Mouse (Mus musculus): ENCODE data around the gene Tamm41.

Gene Tamm41

DNA sequence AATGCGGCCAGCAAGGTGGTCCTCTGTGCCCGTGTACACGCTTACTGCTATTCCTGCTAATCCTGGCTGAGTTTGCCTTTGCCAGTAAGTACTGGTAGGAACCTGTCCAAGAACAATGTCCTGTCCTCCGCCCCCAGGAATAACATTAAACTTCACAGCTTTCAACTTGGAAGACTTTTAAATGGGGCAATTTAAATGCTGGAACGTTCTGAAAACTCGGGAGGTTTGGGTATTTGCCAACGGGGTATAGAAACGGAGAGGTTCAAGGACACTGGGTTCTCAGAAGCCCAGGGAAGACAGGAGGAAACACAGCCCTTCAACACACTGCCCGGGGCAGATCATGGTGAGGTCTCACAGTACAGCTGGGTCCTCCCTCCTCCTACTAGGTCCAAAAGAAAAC lies 14.8 kb downstream of the Tamm41 start:
- DNase-seq: no peak

DNA sequence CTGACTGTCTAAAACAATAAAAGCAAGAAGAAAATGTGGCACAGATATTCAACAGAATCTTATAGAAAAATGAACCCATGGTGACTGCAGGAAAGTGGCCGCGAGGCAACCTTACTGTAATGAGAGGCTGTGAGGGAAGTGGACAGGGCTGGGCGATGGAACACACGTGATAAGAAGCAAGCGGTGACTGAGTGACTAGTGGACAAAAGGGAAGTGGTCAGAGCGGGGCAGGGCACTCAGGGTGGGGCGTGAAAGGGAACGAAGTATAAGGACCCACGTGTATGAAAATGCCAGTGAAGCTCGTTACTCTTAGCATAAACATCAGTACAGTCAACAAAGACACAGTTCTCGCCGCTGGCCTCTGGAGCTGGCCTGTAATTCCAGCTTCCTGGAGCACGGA lies 22.2 kb downstream of the Tamm41 start:
- no peak for DNase-seq

DNA sequence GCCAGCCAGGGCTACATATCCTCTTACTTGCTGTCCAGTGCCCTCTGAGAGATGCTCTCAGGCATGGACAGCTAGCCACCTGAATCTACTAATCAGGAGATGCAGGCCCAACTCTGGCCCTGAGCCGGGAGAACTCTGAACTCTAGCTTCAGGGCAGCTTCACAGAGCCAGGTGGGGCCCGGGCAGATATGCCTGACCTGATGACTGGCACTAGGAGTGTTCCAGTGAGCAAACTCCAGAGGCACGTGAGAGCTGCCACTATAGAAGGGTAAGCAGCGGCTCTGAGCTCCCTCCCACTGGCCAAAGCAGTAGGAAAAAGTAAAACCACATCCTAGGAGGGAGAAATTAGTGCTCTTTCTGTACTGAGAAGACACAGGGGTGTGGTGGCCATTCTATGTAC lies 24.1 kb downstream of the Tamm41 start:
- no peak for DNase-seq

DNA sequence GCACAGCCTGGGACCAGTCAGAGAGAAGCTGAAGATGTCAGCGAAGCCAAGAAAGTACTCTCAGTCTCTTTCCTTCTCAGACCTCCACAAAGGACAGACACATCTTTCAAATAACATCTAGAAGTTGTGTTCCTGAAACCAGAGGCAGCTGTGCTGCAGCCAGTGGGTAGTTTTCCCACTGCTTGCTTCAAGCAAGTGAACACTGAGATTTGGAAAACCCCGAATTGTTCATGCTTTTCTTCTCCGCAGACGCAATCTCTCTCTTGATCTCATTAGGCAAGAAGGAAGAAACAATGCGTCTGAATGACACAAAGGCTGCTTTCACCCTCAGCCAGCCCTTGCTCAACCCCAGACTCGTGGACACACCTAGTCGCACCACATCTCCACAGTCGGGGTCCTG lies 25.9 kb downstream of the Tamm41 start:
- DNase-seq: no peak

DNA sequence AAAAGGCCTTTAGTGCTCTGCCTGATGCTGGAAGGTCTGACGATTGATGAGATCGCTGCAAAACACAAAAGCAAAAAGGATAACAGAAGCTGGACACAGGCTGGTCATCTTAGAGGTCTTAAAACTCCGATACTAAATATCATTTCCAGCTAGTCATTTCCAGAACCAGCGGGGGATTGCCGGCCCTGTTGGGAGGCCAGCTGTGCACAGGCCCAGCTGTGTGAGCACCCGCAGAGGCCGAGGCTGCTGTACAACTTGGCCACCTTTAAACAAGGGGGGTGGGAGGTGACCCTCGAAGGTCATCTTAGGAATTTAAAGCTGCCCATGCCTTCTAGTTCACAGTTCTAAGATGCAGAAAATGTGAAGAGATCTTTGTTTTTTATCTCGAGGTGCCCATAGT lies 26.9 kb downstream of the Tamm41 start:
- DNase-seq: no peak

DNA sequence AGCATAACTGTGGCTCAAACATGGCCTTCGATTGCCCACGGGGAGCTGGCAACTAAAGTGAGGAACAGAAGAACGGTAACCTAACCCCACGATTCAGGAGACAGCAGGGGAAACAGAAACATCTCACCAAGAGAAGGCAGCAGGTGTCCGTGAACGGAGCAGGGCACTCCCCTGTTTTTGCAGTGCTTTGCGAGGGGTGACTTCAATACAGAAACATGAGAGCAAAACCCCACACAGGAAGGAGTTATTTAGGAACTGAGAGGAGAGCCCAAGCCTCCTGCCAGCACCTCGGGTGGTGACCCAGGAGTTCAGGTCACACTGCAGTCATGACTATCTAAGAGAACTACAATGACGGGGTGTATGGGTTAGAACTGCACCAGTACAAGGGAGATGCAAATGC lies 27.4 kb downstream of the Tamm41 start:
- no peak for DNase-seq

DNA sequence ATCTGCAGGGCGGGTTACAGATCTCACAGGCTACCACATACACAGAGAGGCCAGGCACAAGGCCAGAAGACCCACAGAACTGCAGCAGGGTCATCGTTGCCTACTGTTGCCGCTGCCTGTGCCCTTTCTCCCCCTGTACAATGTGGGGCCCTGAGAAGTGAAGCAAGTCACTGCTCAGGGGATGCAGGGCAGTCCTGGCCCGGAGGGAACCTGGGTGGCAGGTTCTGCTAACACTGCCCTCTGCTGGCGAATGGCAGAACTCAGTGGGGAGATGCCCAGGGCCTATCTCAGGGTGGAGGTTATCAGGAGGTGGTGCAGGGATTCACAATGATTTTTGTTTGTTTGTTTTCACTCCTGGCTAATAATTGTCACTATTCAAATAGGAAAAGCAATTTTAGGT lies 29.9 kb downstream of the Tamm41 start:
- peak; percentile 83 for DNase-seq

DNA sequence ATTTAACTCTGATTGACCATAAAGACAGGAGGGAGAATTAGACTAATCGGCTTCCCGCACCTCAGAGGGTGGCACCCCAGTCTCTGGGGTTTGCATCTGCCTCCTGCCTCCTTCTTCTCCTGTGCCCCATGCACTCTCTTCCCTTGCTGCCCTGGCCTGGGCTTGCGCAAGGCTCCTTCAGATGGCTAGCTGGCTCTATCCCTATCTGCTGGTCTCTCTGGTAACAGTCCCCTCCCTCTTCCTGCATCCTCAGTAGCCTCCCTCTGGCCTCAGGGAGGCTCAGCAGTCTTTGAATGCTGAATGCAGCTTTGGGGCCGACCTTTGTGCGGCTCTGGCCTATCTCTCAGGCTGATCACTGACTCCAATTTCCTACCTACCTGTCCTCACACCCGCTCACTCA lies 30.7 kb downstream of the Tamm41 start:
- no peak for DNase-seq

DNA sequence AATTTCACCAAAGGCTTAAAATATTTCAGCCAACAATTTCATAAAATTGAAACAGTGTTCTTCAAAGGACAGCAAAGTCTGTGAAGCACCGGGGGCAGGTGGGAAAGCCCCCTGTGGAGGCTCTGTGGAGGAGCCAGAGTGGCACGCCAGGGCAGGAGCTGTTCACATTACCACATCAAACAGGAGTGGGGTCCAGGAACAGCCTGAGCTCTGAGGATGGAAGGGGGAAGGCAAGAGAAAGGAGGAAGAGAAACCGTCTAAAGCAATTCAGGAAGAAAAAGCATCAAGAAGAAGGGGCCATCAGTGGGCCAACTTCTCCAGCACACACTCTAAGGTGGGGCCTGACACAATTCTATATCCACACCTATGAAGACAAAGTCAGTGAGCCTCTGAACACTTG lies 31.6 kb downstream of the Tamm41 start:
- DNase-seq: no peak

DNA sequence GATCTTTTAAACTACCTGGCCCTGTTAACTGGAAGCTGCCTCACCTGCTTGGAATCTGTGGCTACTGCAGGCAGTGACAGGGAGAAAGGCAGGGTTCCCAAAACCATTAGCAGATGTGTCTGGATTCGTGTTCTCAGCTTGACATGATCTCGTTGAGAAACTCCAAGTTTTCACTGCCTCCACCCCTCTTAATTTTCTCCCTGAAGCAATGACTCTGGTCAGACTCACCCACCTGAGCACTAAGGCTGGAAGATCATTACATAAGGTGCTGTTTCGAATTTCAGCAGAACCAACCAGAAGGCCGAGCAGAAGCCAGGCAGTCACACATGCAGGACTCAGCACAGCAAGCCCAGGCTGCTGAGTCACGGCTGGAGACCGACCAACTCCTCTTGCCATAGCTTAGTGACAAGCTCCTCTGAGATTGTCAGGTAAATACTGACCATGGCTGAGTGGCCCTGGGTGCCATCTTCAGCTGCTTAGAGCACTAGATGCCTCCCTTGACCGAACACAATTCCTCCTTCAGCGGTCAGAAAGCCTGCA lies 32.3 kb downstream of the Tamm41 start:
- peak; percentile 73 for DNase-seq

DNA sequence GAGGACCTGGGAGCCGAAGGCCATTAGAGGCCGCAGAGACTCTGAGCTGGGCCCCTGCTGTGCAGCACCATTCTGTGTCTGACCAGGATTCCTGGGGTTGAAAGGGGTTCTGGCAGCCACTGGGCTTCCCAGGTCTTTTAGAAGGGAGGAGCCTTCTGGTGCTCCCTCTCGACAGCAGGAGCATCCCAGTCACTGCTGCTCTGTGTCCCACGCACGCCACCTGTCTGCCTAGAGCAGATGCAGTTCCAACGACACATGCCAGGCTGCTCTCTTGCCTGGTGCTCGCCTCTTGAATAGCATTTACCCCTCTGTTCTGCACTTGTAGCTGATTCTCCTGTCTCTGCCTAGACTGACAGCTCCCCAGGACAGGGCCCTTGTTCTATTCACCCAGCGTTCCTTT lies 33.0 kb downstream of the Tamm41 start:
- peak; percentile 57 for DNase-seq

DNA sequence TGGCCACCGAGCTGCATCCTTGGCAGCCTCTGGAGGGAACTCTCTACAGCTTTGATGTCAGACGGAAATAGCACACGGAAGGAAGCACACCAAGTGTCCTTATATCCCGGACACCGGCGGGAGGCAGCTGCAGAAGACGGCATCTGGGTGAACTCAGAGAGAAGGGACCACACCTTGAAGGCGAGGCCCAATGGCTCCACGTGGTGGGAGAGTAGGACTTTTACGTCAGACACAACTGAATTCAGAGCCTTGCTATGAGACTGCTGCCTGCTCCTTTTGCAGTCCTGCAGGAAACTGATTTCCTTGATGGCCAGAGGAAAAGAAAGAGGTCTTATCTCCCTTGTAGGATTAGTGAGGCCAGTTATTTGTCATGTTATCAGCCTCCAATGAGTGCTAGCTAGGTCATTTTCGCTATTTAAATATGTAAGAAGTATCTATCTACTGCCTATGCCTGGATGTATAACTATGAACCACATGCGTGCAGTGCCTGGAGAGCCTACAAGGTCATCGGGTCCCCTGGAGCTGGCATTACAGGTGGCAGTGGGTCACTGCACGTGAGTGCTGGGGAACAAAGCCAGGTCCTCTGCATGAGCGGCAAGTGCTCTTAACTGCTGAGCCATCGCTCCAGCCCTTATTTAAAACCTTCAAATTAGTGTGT lies 39.2 kb downstream of the Tamm41 start:
- no peak for DNase-seq

DNA sequence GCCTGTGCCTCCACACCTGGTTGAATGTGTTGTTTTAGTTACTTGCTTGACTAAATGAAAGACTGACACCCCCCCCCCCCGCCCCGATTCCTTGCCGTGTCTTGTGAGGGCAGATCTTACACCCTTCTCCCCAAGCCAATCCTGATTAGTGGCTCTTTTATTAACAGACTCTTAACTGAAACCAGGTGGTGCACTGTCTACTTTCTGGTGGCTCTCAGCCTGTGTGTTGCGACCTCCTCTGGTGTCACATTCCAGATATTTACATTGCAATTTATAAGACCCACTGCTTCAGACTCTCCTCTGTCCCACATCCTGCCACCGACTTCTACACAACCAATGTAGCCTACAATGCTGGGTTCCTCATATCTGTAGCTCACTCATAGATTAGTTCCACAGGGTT lies 40.2 kb downstream of the Tamm41 start:
- no peak for DNase-seq

DNA sequence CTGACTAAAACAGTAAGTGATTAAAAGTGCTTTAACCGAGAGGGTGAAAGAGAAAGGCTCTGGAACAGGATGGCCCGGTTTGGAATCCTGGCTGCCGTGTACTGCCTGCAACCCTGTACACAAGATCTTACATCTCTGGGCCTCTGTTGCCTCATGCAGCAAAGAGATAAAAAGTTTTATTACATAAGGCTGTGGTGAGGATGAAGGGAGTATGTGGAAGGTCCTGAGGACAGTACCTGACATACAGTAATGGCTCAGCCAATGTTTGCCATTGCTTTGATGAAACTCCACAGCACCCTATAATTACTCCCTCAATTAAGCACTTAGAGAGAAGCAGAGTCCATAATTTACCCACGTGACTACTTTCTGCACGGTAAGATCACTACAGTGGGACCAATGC lies 40.8 kb downstream of the Tamm41 start:
- no peak for DNase-seq

DNA sequence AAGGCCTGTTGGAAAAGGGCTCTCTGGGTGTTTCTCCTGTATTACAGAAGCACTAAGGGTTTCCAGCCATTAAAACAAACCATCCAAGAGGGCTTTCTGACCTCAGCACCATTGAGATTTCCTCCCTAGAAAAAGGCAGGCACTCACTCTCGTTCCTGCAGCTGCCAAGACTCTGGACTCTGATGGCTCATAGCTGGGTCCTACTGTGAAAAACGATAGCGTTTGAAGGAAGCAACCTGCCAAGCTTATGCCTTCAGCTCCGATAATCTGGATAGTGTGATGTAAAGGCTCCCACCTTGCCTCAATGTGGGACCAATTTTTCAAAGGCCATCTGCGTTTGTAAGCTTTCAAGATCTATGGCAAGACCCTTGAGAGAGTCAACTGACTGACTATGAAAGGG lies 43.6 kb downstream of the Tamm41 start:
- no peak for DNase-seq

DNA sequence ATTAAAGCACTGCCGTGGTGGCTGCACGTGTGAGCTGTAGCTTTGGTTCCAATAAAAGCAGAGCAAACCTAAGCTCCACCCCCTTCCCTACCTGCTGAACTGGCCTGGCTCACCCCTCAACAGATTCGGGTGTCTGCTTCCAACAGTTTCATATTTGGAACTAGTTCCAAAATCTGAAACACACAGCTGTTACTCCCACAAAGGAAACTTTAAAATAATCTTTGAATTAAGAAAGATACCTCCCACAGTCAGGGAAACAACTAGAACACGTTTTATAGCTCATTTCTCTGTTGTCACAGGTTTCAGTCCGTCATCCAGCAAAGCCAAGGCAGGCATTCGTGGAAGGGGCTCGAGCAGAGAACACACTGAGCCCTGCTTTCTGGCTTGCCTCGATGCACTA lies 44.0 kb downstream of the Tamm41 start:
- no peak for DNase-seq

DNA sequence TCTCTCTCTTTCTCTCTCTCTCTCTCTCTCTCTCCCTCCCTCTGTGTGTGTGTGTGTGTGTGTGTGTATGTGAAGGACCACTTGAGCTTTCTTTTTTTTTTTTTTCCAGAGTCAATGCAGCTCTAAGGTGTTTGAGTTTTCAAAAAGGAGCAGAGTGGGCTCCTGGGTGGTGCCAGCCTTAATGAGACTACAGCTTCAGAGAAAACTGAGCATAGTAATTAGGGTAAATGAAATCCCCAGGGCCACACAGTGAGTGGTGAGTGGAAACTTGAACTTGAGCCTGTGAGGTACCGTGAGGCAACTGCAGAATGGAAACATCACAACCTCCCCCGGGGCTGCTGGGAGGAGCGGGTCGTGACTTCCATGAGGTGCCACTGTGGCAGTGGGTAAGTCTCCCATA lies 45.8 kb downstream of the Tamm41 start:
- no peak for DNase-seq

DNA sequence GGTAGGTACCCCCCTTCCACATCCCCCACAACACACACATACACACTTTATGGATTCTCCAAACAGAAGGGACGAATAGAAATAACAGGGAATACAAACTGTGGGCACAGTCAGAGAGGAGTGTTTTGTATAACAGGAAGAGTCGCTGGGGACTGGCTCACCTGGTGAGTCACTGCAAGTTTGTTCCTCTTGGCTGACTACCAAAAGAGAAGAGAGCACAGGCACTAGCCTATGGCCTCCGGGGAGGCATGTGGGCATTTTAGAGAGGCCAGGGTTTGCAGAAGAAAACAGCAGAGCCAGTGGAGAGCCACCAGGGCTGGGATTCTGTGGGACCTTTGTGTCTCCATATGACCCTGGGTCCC lies 49.1 kb downstream of the Tamm41 start:
- DNase-seq: no peak

DNA sequence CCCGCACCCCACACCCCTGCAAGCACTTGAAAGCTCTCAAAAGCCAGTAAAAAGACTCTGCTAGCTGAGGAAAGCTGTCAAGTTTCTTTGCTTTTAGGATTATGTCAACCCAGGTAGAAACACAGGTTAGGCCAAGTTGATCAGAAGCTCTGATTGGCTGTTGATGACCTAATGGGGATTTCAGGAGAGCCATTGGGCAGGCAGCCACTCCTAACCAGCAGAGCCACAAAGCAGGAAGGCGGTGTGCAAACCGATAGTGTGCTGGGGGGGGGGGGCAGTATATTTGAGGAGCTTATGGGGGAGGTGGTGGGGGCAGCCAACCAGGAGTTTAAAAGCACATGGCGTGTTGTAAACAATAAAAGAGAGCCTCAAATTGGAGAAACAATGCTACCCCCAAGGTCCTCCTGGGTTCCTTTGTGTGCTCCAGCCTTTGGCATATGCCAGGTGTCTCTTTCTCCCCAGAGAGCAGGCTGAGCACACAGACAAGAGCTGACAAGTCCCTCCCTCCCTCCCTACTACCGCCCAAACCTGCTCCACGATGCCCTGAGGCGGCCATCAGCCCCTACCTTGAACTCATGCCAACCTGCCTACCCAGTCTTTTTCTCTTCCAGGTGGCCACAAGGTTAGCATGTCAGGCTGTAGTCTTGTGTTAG lies 49.6 kb downstream of the Tamm41 start:
- no peak for DNase-seq

DNA sequence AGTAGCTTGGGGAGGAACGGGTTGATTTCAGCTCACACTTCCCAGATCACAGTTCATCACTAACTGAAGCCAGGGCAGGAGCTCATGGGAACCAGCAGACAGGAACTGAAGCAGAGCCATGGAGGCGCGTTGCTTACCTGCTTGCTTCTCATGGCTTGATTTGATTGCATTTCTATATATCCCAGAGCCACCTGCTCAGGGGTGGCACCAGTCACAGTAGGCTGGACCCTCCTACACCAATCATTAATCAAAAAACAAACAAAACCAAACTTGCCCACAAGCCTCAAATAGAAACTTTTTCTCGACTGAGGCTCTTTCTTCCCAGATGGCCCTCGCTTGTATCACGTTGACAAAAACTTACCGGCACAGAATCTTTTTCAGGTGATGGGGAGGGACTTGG lies 55.0 kb downstream of the Tamm41 start:
- DNase-seq: no peak

DNA sequence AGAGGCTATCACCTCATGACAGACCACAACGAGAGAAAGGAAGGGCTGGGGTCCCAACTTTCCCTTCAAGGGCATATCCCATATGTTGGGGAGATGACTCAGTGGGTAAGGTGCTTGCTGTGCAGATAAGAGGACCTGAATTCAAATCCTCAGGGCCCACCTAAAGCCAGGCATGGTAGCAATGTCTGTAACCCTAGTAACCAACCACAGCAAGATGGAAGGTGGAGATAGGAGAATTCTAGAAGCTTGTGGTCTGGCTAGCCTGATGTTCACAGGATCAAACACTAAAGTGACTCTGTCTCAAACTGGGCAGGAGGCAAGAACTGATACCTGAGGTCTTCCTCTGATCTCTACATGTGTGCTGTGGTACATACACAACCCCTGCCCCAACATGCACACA lies 58.0 kb downstream of the Tamm41 start:
- no peak for DNase-seq

DNA sequence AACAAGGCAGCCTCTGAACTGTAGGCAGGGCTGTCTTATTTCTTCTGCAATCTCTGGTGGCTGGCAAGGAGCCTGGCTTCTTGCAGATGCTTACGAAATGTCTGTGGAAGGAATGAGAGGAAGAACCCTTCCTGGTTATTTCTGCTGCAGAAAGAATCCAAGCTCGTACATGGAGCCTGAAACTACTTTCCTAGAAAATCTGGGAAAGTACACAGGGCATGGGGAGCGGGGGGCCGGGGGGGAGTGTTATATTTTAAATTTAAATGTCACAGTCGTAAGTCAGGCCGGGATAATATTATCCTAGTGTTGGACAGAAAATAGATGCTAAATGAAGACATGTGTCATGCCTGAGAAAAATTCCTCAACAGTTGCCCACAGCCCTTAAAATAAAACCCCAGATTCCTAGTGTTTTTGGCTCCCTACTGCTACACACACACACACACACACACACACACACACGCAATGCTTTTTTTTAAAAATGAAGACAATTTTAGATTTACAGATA lies 60.7 kb downstream of the Tamm41 start:
- no peak for DNase-seq

DNA sequence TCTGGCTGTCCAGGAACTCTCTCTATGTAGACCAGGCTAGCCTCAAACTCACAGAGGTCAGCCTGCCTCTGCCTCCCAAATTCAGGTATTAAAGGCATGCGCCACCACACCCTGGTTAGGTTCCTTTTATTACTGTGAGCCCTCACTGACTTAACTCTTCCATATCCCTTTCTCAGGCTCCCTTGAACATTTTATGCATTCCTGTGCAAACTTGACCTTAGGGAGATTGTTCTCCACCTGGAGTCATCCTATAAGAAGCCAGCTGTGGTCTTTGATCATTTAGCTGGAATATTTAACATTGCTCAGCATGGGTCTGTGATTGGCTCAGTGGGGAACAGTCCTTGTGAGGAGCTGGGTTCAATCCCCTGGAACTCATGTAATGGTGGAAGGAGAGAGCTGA lies 63.3 kb downstream of the Tamm41 start:
- no peak for DNase-seq

DNA sequence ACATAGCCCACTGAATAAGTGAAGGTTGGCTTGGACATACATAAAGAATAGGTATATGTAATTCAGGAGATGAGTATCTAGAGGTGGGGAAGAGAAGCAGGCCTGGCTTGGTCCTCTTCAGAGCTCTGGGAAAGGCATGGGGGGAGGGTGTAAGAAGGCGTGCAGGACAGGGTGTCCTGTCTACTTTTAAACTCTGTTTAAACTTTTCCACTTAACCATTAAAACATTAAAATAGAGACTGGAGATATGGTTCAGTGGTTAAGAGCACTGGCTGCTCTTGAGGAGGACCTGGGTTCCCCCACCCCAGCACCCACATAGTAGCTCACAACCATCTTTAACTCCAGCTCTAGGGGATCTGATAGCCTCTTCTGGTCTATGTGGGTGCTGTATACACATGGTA lies 64.7 kb downstream of the Tamm41 start:
- DNase-seq: no peak

DNA sequence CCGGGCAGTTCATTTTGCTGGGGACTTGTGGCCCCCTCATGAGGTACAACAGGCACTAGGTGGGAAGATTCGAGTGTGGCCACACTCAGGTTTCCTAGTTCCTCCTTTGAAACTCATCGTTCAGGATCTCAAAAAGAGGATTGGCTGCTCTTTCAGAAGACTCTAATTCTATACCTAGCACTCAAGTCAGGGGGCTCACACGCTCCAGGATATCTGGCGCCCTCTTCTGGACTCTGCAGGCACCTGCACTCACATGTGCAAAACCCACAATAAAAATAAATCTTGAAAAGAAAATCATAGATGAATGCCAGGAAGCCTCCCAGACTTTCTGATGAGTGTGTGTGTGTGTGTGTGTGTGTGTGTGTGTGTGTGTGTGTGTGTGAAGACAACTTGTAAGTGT lies 66.8 kb downstream of the Tamm41 start:
- no peak for DNase-seq
